Mouse (Mus musculus) frontal cortex, adult 2 months (tissue): ENCODE measurements around the gene Ddah1. TPM values are rescaled to one million over a fixed set of nuclear protein-coding genes. Genes with fewer than 3 reads are reported as not detected.

Experiments
- DNase-seq, 2 experiments: peaks; one replicate each; pipeline ENCODE4 v3.0.0; 2022; ENCODE audit warnings: low spot score in 1 of 2; ENCODE audit errors: extremely low spot score in 1 of 2
- polyA plus RNA-seq: library from polyadenylated mRNA; depleted of rRNA; stranded (reverse); fragments of >200 nt; gene quantifications from 2 replicates; pipeline ENCODE4 v1.2.3, GENCODE M21; 2012; rRNA removed

Gene Ddah1
- polyA plus RNA-seq: 89.1 and 90.1 TPM in 2 replicates

GRCm38 (mm10) chr3:145758561-145759378 lies at the start of gene Ddah1:
Gene Ddah1, plus strand, starts transcription at chr3:145758675.
- peak; percentile 4 to 71 for DNase-seq

DNA sequence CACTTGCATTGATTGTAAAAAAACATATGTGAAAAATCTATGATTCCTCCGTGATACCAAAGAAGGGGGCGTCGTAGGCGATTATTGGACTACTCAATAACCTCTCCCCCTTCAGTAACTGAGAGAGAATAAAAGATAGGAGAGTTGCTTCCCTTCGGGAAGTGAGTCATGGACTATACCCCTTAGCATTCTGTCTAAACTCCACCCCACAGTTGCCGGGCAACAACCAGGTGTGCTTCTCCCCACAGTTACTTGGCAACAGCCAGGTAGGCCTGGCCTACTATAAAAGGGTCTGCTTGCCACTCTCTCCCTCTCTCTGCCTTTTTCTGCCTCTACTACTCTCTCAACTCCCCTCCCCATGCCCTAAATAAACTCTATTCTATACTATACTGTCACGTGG lies 42.6 kb upstream of the Ddah1 start:
- DNase-seq: no peak

GRCm38 (mm10) chr3:145719660-145720059 lies 38.8 kb upstream of the Ddah1 start:
- DNase-seq: no peak

- no peak for DNase-seq
Measured at GRCm38 (mm10) chr3:145725078-145725477, 33.4 kb upstream of the Ddah1 start.

GRCm38 (mm10) chr3:145728336-145728735 lies 30.1 kb upstream of the Ddah1 start:
- no peak for DNase-seq

DNA sequence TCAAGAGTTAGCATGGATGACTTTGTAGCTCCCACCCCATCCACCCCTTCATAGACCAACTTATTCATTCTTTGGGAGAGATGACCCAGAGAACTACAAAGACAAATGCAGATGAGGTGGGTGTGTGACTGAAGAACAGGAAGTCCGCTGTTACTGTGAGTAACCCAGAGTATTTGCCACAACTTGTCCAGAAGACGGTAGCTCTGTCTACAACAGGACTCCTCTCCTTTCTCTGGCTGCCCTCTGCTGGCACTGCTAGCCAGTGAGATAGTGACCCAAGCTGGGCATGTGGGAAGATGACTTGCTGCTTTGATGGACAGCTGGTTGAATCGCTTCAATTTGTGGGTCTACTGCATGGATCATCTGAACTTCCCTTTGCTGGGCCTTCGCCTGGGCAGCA lies 28.9 kb upstream of the Ddah1 start:
- DNase-seq: no peak

- DNase-seq: no peak
Measured at GRCm38 (mm10) chr3:145730092-145730491, 28.4 kb upstream of the Ddah1 start.

- DNase-seq: no peak
Measured at GRCm38 (mm10) chr3:145734857-145735256, 23.6 kb upstream of the Ddah1 start.

DNA sequence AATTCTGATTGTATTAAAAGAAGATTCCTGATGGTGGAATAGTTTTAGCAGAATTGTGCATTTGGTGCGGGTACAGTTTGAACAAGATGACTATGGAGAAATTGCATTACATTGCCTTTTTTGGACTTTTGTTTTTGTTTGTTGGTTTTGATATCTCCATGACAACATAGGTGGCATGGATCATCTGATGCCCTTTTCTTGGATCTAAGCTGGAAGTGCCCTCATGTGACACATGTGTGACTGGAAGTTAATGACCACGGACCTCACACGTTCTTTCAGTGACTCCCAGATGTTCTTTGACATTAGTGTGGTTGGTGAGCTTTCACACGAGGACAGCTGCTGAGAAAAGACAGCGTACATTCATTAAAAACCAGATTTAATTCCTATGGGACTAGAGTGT lies 21.9 kb upstream of the Ddah1 start:
- DNase-seq: no peak

GRCm38 (mm10) chr3:145738662-145739061 lies 19.8 kb upstream of the Ddah1 start:
- no peak for DNase-seq

GRCm38 (mm10) chr3:145739904-145740303 lies 18.6 kb upstream of the Ddah1 start:
- no peak for DNase-seq

DNA sequence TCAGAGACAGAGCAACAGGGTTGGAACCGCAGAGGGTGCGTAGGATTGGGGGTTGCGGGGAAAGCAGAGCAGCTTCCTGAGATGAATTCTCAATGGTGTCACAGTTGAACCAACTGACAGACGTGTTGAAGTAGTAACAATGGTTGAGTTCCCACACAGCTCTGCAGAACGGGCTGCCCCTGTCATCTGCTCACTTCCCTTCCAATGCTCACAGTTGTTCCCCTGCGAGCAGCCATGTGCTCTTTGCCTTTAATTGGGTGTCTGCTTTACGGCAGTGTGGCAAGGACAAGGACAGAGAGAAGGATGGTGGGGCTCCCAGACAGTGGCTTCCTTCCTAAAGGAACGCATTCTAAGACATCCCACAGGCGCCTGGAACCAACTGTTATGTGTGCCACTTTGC lies 15.4 kb upstream of the Ddah1 start:
- DNase-seq: no peak

DNA sequence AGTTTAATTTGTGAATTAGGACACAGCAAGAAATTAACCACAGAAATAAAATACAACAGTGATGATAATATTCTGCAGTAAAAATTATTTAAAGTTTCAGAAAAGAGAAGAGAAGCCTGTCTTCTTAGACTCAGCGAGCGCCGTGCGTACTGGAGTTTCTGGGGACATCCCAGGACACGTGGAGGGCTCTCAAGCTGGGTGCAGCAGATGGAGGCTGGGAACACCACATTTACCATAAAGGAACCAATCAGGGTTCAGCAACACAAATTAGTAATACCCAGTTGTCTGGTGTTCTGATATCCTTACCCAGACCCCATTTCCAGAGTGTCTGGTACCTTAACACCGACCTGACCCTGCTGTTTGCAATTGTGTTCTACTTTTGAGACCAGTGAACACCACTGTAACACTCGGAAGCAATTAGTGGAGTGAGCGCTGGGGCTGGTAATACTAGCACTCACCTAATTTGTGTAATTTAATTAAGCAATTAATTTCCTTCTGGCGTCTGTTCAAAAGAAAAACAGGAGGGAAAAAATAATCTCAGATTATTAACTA lies 14.9 kb upstream of the Ddah1 start:
- DNase-seq: no peak

DNA sequence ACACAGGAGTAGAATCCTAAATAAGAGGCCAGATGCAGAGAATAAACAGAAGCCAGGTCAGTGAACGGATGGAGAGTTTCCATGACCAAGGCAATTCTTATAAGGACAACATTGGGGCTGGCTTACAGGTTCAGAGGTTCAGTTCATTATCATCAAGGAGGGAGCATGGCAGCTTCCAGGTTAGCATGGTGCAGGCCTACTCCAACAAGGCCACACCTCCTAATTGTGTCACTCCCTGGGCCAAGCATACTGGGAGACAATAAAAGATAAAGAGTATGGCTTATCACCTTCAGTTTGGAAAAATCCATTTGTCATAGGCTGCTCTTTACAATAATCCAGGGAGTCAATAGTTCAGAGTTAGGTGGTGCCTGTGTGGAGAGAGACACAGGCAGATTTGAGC lies 9.8 kb upstream of the Ddah1 start:
- no peak for DNase-seq

GRCm38 (mm10) chr3:145756457-145756856 lies 2.0 kb upstream of the Ddah1 start:
- no peak for DNase-seq

- DNase-seq: no peak
Measured at GRCm38 (mm10) chr3:145757177-145757576, 1.3 kb upstream of the Ddah1 start.

DNA sequence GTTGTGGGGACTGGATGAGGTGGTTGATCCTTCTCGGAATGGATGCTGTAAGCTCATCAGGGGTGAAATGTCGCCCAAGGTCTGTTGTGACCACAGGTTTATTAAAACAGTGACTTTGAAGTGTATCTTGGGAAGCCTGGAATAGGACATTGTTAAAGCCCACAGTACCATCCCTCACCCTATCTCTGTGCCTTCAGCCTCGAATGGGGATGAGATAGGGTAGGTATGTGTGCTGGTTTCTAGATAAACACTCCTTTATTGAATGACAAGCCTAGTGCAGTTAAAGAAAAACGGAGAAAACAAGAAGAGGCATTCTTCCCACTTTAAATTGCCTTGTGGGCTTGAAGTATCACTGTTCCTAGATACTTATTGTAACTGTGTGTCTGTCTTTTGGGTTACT lies 631 bp upstream of the Ddah1 start:
- no peak for DNase-seq

- DNase-seq: peak; percentile 20 to 62
Measured at GRCm38 (mm10) chr3:145759379-145760209, 1.1 kb downstream of the Ddah1 start.

DNA sequence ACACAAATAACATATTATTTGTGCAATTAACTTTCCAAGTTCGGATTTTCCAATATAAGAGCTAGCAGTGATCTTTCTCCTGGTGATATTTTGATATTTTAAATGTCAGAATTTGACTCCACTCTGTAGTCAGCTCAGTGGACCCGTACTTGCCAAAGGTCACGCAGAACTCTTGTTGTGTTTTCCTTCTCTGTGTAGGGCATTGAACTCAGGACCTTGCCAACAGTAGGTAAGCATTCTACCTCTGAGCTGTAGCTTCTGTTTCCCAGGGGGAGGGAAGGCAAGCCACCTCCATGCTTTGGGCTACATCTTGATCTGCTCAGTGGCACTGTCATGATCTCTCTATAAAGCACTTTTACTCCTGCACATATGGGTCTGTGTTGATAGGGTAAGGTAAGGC lies 2.1 kb downstream of the Ddah1 start:
- no peak for DNase-seq

DNA sequence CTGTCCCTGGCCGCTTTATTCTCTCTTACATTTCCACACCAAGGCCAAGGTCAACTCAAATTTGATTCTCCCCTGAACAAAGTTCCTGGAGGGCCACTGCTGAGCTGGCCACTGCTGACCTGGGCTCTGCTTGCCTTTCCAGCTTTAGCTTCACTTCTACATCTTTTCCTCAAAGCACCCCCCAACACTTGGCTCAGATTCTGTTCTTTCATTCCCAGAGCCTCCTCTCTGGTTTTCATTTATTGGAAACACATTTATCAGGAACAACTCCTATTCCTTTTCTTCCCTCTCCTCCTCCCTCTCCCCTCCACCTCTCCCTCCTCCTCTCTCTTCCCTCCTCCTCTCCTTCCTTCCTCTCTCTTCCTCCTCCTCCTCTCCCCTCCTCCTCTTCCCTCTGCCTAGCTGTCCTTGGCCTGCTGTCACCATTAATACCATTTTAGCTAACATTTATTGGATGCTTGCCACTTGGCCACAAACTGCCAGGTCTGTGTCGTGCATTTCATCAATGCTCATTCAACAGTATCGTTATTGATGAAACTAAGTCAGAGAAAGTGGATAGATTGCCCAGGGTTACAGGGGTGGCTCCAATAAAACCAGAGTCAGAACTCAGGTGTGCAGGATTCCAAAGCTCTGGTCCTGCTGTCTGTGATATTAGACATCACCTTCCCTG lies 3.2 kb downstream of the Ddah1 start:
- DNase-seq: no peak
